Mouse (Mus musculus): ENCODE measurements around the gene Lrrc3b. TPM values are rescaled to one million over a fixed set of nuclear protein-coding genes. Genes with fewer than 3 reads are reported as not detected.

Lrrc3b gene
- polyA plus RNA-seq, 1 experiment from 2014 or later: 1.6 TPM

- Histone ChIP-seq H3K4me1 (replicated peaks; ENCODE audit: control insufficient read depth, insufficient read depth, low read length) (no peaks in the 10 kb centered on the region), H3K9ac (ENCODE audit: low read depth, low read length) (no peak overlapping the region), H3K27me3 (ENCODE audit: control insufficient read depth, insufficient read depth, low read length) (no peaks in the 10 kb centered on the region), H3K4me2 (replicated peaks; ENCODE audit: low read depth, low read length) (no peak overlapping the region), H3K27ac (ENCODE audit: low read depth, low read length) (no peak overlapping the region), H3K9me3 (ENCODE audit: control insufficient read depth, low read length) (no peaks in the 10 kb centered on the region), H3K36me3 (ENCODE audit: control insufficient read depth, insufficient read depth, low read length) (no peaks in the 10 kb centered on the region), H3K4me3 (ENCODE audit: low read depth, low read length) (no peak overlapping the region)
- DNase-seq (ENCODE audit: low spot score) (no peak), ATAC-seq (ENCODE audit: low FRiP score) (no peak)
- 94% methylated on average over 6 of the region's 6 CpGs for whole genome bisulfite sequencing
These were observed 73.7 kb downstream of the Lrrc3b start for GRCm38 (mm10) chr14:15365045-15365444.

GRCm38 (mm10) chr14:15359893-15360292 lies 78.9 kb downstream of the Lrrc3b start:
- Histone ChIP-seq H3K4me1 (replicated peaks; ENCODE audit: control insufficient read depth, insufficient read depth, low read length) (no peaks in the 10 kb centered on the region), H3K27ac (ENCODE audit: low read depth, low read length) (no peak overlapping the region), H3K9ac (ENCODE audit: low read depth, low read length) (no peak overlapping the region), H3K4me3 (ENCODE audit: low read depth, low read length) (no peak overlapping the region), H3K36me3 (ENCODE audit: control insufficient read depth, insufficient read depth, low read length) (no peaks in the 10 kb centered on the region), H3K4me2 (replicated peaks; ENCODE audit: low read depth, low read length) (no peak overlapping the region), H3K9me3 (ENCODE audit: control insufficient read depth, low read length) (no peaks in the 10 kb centered on the region), H3K27me3 (ENCODE audit: control insufficient read depth, insufficient read depth, low read length) (no peaks in the 10 kb centered on the region)
- DNase-seq (ENCODE audit: low spot score) (no peak), ATAC-seq (ENCODE audit: low FRiP score) (no peak)
- WGBS: 85% methylated on average over 1 of the region's 1 CpGs

DNA sequence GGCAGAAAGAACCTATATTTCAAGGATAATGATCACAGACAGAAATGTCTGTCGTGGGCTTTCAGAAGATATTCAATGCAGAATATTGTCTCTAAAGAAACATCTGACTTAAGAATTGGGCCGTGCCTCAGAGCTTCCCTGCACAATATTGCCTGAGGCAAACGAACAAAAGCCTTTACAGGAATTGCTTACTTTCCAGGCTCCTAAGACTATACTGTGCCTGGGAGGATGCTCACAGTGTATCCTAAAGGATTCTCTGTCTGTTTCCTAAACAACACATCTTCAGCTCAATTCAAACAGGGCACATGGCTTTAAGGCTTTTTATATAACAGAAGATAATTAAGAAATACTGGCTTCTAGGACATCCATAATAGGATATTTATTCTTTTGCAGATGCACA lies 79.7 kb downstream of the Lrrc3b start:
- H3K9me3 ChIP-seq (ENCODE audit: control insufficient read depth, low read length): no peaks in the 10 kb centered on the region
- H3K27me3 ChIP-seq (ENCODE audit: control insufficient read depth, insufficient read depth, low read length): no peaks in the 10 kb centered on the region
- ATAC-seq (ENCODE audit: low FRiP score): no peak
- H3K4me3 ChIP-seq (ENCODE audit: low read depth, low read length): no peak overlapping the region
- DNase-seq (ENCODE audit: low spot score): no peak
- H3K27ac ChIP-seq (ENCODE audit: low read depth, low read length): no peak overlapping the region
- no peak overlapping the region for H3K4me2 ChIP-seq (replicated peaks; ENCODE audit: low read depth, low read length)
- H3K4me1 ChIP-seq (replicated peaks; ENCODE audit: control insufficient read depth, insufficient read depth, low read length): no peaks in the 10 kb centered on the region
- no peaks in the 10 kb centered on the region for H3K36me3 ChIP-seq (ENCODE audit: control insufficient read depth, insufficient read depth, low read length)
- no peak overlapping the region for H3K9ac ChIP-seq (ENCODE audit: low read depth, low read length)
- WGBS: 87% methylated on average over 3 of the region's 3 CpGs

DNA sequence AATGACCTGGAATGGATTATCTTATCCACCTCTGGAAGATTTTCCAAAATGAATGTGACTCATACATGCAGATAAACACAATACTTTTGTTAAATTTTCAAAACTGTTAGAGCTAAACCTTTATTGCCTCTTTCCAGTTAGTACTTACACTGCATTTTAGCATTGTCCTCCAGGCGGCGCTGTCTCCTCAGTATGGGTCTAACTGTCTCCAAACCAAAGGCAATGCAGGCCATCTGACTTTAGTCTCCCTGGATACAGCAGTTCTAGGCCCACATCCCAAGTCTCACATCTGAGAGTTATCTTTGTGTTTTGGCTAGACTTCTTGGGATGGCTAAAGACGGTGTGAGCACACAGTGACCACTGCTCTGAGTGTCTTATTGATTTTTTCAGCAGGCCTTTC lies 83.3 kb downstream of the Lrrc3b start:
- no peak overlapping the region for H3K4me2 ChIP-seq (replicated peaks; ENCODE audit: low read depth, low read length)
- H3K27me3 ChIP-seq (ENCODE audit: control insufficient read depth, insufficient read depth, low read length): no peaks in the 10 kb centered on the region
- H3K9me3 ChIP-seq (ENCODE audit: control insufficient read depth, low read length): no peaks in the 10 kb centered on the region
- peak; percentile 81 for DNase-seq (ENCODE audit: low spot score)
- no peaks in the 10 kb centered on the region for H3K36me3 ChIP-seq (ENCODE audit: control insufficient read depth, insufficient read depth, low read length)
- H3K27ac ChIP-seq (ENCODE audit: low read depth, low read length): no peak overlapping the region
- 19% methylated on average over 3 of the region's 3 CpGs for WGBS
- no peaks in the 10 kb centered on the region for H3K4me1 ChIP-seq (replicated peaks; ENCODE audit: control insufficient read depth, insufficient read depth, low read length)
- H3K4me3 ChIP-seq (ENCODE audit: low read depth, low read length): no peak overlapping the region
- peak; percentile 65 for ATAC-seq (ENCODE audit: low FRiP score)
- H3K9ac ChIP-seq (ENCODE audit: low read depth, low read length): no peak overlapping the region

DNA sequence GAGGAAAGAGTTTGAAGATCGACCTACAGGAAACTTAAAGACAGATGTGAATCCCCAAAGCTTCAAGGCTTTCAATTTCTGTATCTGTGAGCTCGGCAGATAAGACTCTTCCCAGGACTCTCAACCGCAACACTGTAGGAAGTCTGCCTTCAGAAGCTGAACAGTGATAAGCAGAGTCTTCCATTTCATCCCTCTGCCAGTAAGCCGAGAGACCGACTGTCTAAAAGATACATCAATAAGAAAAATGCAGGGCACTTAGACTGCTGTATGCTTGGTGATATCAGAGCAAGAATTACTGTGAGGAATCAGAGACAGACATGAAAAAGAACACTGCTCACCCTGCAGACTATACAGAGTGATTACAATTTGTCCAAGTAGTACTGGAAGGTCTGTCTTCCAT lies 84.5 kb downstream of the Lrrc3b start:
- 73% methylated on average over 5 of the region's 5 CpGs for WGBS
- no peak overlapping the region for H3K9ac ChIP-seq (ENCODE audit: low read depth, low read length)

DNA sequence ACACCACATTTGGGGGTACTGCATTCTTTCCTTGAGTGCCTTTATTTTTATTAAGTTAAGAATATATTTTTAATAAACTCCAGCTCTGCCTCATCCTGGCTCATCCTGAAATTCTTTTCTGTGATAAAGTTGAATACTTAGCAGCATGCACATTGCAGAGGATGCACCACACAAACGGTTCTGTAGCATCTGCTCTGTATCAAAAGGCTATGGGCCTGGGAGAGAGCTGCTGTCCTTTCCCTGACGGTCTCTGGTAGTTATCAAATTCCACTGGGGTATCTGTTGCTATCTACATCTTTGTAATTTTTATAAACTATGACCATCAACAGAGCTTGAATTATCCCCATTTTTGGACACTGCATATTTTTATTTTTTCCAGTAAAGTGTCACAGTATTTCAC lies 105.7 kb downstream of the Lrrc3b start:
- DNase-seq (ENCODE audit: low spot score) (no peak), ATAC-seq (ENCODE audit: low FRiP score) (no peak)
- Histone ChIP-seq H3K4me1 (replicated peaks; ENCODE audit: control insufficient read depth, insufficient read depth, low read length) (no peaks in the 10 kb centered on the region), H3K9ac (ENCODE audit: low read depth, low read length) (no peak overlapping the region), H3K4me2 (replicated peaks; ENCODE audit: low read depth, low read length) (no peak overlapping the region), H3K27ac (ENCODE audit: low read depth, low read length) (no peak overlapping the region), H3K36me3 (ENCODE audit: control insufficient read depth, insufficient read depth, low read length) (no peaks in the 10 kb centered on the region), H3K27me3 (ENCODE audit: control insufficient read depth, insufficient read depth, low read length) (no peaks in the 10 kb centered on the region), H3K9me3 (ENCODE audit: control insufficient read depth, low read length) (no peaks in the 10 kb centered on the region), H3K4me3 (ENCODE audit: low read depth, low read length) (no peak overlapping the region)
- WGBS: 84% methylated on average over 2 of the region's 2 CpGs

More for the DNA sequence above, 84.5 kb downstream of the Lrrc3b start:
- Histone ChIP-seq H3K27ac (ENCODE audit: low read depth, low read length) (no peak overlapping the region), H3K36me3 (ENCODE audit: control insufficient read depth, insufficient read depth, low read length) (no peaks in the 10 kb centered on the region), H3K9me3 (ENCODE audit: control insufficient read depth, low read length) (no peaks in the 10 kb centered on the region), H3K4me2 (replicated peaks; ENCODE audit: low read depth, low read length) (no peak overlapping the region), H3K4me1 (replicated peaks; ENCODE audit: control insufficient read depth, insufficient read depth, low read length) (no peaks in the 10 kb centered on the region), H3K27me3 (ENCODE audit: control insufficient read depth, insufficient read depth, low read length) (no peaks in the 10 kb centered on the region), H3K4me3 (ENCODE audit: low read depth, low read length) (no peak overlapping the region)
- ATAC-seq (ENCODE audit: low FRiP score) (no peak), DNase-seq (ENCODE audit: low spot score) (no peak)

DNA sequence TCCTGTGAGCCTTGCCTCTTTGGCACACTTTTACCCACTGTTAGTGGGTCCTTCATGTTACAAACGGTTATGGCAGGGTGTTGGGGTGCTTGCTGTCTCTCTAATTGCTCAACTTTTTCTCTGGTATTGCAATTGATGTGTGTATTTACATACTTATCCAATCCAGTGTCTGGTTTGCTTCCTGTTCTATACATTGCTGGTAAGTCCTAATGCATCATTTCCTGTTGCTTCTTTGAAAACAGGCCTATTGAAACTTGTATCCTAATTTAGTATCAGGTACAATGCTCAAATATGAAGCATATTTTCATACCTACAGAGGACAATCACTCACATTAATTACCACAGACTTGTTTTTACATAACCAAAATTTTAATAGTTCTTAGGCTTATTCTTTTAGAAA lies 107.4 kb downstream of the Lrrc3b start:
- H3K27me3 ChIP-seq (ENCODE audit: control insufficient read depth, insufficient read depth, low read length): no peaks in the 10 kb centered on the region
- 62% methylated on average over 1 of the region's 1 CpGs for WGBS
- no peaks in the 10 kb centered on the region for H3K36me3 ChIP-seq (ENCODE audit: control insufficient read depth, insufficient read depth, low read length)
- ATAC-seq (ENCODE audit: low FRiP score) (no peak), DNase-seq (ENCODE audit: low spot score) (no peak)
- no peaks in the 10 kb centered on the region for H3K4me1 ChIP-seq (replicated peaks; ENCODE audit: control insufficient read depth, insufficient read depth, low read length)
- no peak overlapping the region for H3K4me2 ChIP-seq (replicated peaks; ENCODE audit: low read depth, low read length)
- H3K9ac ChIP-seq (ENCODE audit: low read depth, low read length): no peak overlapping the region
- no peak overlapping the region for H3K4me3 ChIP-seq (ENCODE audit: low read depth, low read length)
- H3K9me3 ChIP-seq (ENCODE audit: control insufficient read depth, low read length): no peaks in the 10 kb centered on the region
- no peak overlapping the region for H3K27ac ChIP-seq (ENCODE audit: low read depth, low read length)

GRCm38 (mm10) chr14:15330155-15330554 lies 108.6 kb downstream of the Lrrc3b start:
- Histone ChIP-seq H3K9ac (ENCODE audit: low read depth, low read length) (no peak overlapping the region), H3K9me3 (ENCODE audit: control insufficient read depth, low read length) (no peaks in the 10 kb centered on the region), H3K4me3 (ENCODE audit: low read depth, low read length) (no peak overlapping the region), H3K27ac (ENCODE audit: low read depth, low read length) (no peak overlapping the region), H3K36me3 (ENCODE audit: control insufficient read depth, insufficient read depth, low read length) (no peaks in the 10 kb centered on the region), H3K4me2 (replicated peaks; ENCODE audit: low read depth, low read length) (no peak overlapping the region), H3K4me1 (replicated peaks; ENCODE audit: control insufficient read depth, insufficient read depth, low read length) (no peaks in the 10 kb centered on the region), H3K27me3 (ENCODE audit: control insufficient read depth, insufficient read depth, low read length) (no peaks in the 10 kb centered on the region)
- 68% methylated on average over 1 of the region's 1 CpGs for WGBS
- ATAC-seq (ENCODE audit: low FRiP score) (no peak), DNase-seq (ENCODE audit: low spot score) (no peak)

- no peaks in the 10 kb centered on the region for H3K4me1 ChIP-seq (replicated peaks; ENCODE audit: control insufficient read depth, insufficient read depth, low read length)
- no peaks in the 10 kb centered on the region for H3K36me3 ChIP-seq (ENCODE audit: control insufficient read depth, insufficient read depth, low read length)
- no peak overlapping the region for H3K4me2 ChIP-seq (replicated peaks; ENCODE audit: low read depth, low read length)
- H3K27me3 ChIP-seq (ENCODE audit: control insufficient read depth, insufficient read depth, low read length): no peaks in the 10 kb centered on the region
- no peaks in the 10 kb centered on the region for H3K9me3 ChIP-seq (ENCODE audit: control insufficient read depth, low read length)
- DNase-seq (ENCODE audit: low spot score): no peak
- ATAC-seq (ENCODE audit: low FRiP score): no peak
- no peak overlapping the region for H3K9ac ChIP-seq (ENCODE audit: low read depth, low read length)
- no peak overlapping the region for H3K27ac ChIP-seq (ENCODE audit: low read depth, low read length)
- WGBS: 89% methylated on average over 1 of the region's 1 CpGs
- no peak overlapping the region for H3K4me3 ChIP-seq (ENCODE audit: low read depth, low read length)
These were observed 112.9 kb downstream of the Lrrc3b start for GRCm38 (mm10) chr14:15325872-15326271.
